Mouse (Mus musculus): Measurements from ENCODE around the gene Nkx6-2. TPM values are rescaled to one million over a fixed set of nuclear protein-coding genes. Genes with fewer than 3 reads are reported as not detected.
A peak's percentile ranks its signal among the peaks of the same experiment; 100 is the strongest.

Gene Nkx6-2
- polyA plus RNA-seq, 1 experiment from 2014 or later: not detected

- WGBS: 7% methylated on average over 7 of the region's 7 CpGs
- H3K36me3 ChIP-seq (ENCODE audit: control insufficient read depth, insufficient read depth, low read length): no peaks in the 10 kb centered on the region
- H3K9me3 ChIP-seq (ENCODE audit: control insufficient read depth, low read length): no peaks in the 10 kb centered on the region
- H3K9ac ChIP-seq (ENCODE audit: low read depth, low read length): no peak overlapping the region
- no peak; the same call in 1 of the 2 replicates for ATAC-seq (ENCODE audit: low FRiP score, low TSS enrichment)
- no peak overlapping the region for H3K4me3 ChIP-seq (ENCODE audit: low read length)
- H3K4me2 ChIP-seq (replicated peaks; ENCODE audit: low read depth, low read length): no peak overlapping the region
- no peaks in the 10 kb centered on the region for H3K4me1 ChIP-seq (ENCODE audit: control insufficient read depth, insufficient read depth, low read length)
- H3K27me3 ChIP-seq (ENCODE audit: control insufficient read depth, insufficient read depth, low read length): peaks cover 53% of the 10 kb centered on the region
- H3K27ac ChIP-seq (ENCODE audit: low read depth, low read length): no peak overlapping the region
These were observed 5.3 kb upstream of the Nkx6-2 start for GRCm38 (mm10) chr7:139587919-139588318.

DNA sequence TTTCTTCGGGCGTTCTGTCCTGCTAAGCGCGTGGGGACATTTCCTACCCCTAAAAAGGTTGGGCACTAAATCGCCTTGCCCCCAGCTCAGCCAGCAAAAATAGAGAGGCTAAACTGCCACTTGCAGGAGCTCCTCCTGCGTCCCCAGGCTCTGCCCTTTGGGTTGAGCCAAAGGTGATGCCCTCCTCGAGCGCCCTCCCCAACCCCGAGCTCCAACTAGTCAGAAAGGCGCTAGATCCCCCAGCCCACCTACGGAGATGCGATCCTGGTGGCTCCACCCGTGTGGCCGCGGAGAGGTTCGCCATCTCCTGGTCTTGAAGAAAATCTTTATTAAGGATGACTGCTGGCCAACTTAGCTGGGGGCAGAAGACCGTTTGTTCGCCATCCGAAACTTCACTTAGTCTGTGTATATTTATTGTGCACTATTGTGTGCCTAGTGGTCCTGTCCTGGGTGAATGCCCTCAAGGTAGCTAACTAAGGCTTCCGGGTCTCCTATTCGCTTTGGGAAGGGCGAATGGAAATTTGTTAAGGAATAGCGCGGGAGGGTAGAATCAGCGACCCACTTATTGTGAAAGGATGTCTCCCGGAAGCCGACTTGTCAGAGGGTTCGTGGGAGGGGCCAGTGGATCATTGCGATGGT lies 2.7 kb upstream of the Nkx6-2 start:
- Histone ChIP-seq H3K27ac (ENCODE audit: low read depth, low read length) (no peak overlapping the region), H3K9me3 (ENCODE audit: control insufficient read depth, low read length) (no peaks in the 10 kb centered on the region), H3K4me3 (ENCODE audit: low read length) (no peak overlapping the region), H3K9ac (ENCODE audit: low read depth, low read length) (no peak overlapping the region), H3K27me3 (ENCODE audit: control insufficient read depth, insufficient read depth, low read length) (peaks cover 79% of the 10 kb centered on the region), H3K4me1 (ENCODE audit: control insufficient read depth, insufficient read depth, low read length) (peaks cover 13% of the 10 kb centered on the region), H3K4me2 (replicated peaks; ENCODE audit: low read depth, low read length) (no peak overlapping the region), H3K36me3 (ENCODE audit: control insufficient read depth, insufficient read depth, low read length) (no peaks in the 10 kb centered on the region)
- WGBS: 1% methylated on average over 29 of the region's 29 CpGs
- no peak for ATAC-seq (ENCODE audit: low FRiP score, low TSS enrichment)

DNA sequence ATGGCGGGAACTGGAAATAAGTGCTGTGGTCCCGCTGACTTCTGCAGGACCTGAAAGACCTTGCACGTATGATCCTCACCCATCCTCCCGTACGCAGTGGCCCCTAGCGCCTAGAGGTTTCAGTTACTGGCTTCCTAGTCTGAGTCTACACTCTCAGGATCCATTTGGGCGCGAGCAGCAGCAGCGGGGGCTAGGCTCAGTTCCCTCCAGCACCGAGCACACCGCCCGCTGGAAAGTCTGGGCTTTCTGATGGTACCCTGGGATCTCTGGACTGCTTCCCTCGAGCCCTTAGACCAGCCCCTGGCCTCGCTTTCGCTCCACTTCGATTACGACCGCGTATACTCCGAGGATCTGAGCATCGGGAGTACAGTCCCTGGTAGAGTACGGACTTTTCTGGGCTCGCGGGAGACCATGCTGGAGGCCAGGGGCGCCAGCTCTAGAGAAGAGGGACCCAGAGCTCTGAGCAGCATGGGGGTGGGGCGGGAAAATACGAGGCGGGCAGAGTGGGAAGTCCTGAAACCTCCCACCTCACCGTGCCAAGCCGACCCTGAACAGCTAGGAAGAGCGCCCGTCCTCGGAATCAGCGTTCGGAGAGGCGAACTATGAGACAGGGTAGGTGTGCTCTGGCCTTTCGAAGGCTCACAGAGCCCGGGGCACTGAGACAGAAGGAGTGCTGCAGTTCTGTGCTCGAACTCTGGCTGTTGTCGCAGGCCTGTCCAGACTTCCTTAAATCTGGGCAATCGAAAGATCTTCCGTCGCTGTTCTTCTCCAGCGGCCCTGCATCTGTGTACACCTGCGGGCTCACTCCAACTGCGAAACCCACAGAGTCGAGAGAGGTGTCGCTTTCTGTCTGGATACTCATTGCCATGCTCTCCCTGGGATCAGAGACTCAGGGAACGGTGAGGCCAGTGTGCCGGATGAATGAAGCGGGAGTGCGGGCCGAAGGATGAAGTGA lies 1.9 kb upstream of the Nkx6-2 start:
- ATAC-seq (ENCODE audit: low FRiP score, low TSS enrichment): no peak
- H3K4me3 ChIP-seq (ENCODE audit: low read length): peak overlapping the region; percentile 17

DNA sequence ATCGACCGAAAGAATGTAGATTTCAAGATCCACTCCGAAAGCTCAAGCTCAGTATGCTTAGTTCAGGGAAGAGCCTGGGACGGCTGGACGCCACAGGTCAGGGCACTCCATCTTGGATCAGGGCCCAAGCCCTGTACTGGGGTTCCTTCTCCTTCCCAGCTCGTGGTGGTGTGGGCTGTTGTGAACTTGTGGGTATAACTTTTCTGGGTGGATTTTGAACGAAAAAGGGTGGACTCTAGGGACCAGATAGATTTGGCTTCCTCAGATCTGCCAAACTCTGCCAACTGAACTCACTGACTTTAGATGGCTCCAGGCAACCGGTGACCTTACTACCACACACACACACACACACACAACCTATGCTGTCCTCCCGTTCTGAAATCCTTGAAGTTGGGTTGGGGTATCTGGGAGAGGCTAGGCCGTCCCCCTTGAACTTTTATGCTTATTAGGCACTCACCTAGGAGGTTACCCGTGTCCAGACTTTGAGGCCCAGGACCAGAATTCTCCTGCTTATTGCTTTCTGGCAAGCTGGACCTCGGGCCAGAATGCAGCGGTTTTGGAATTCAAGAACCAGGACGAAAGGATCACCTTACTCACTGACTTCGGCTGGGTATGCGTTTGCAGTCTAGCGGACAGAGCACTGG lies 619 bp upstream of the Nkx6-2 start:
- 7% methylated on average over 17 of the region's 17 CpGs for WGBS
- no peak overlapping the region for H3K4me2 ChIP-seq (replicated peaks; ENCODE audit: low read depth, low read length)
- H3K4me3 ChIP-seq (ENCODE audit: low read length): peak overlapping the region; percentile 39

More for the DNA sequence above, 1.9 kb upstream of the Nkx6-2 start:
- 1% methylated on average over 53 of the region's 53 CpGs for WGBS
- H3K9ac ChIP-seq (ENCODE audit: low read depth, low read length): no peak overlapping the region
- peaks cover 85% of the 10 kb centered on the region for H3K27me3 ChIP-seq (ENCODE audit: control insufficient read depth, insufficient read depth, low read length)
- H3K27ac ChIP-seq (ENCODE audit: low read depth, low read length): no peak overlapping the region
- H3K9me3 ChIP-seq (ENCODE audit: control insufficient read depth, low read length): no peaks in the 10 kb centered on the region
- H3K4me1 ChIP-seq (ENCODE audit: control insufficient read depth, insufficient read depth, low read length): peaks cover 13% of the 10 kb centered on the region
- H3K4me2 ChIP-seq (replicated peaks; ENCODE audit: low read depth, low read length): no peak overlapping the region; the same call in 1 of the 2 replicates
- no peaks in the 10 kb centered on the region for H3K36me3 ChIP-seq (ENCODE audit: control insufficient read depth, insufficient read depth, low read length)

GRCm38 (mm10) chr7:139581801-139582571 lies 611 bp downstream of the Nkx6-2 start:
- Histone ChIP-seq H3K4me2 (replicated peaks; ENCODE audit: low read depth, low read length) (peak overlapping the region; percentile 51), H3K4me3 (ENCODE audit: low read length) (peak overlapping the region; percentile 39), H3K36me3 (ENCODE audit: control insufficient read depth, insufficient read depth, low read length) (no peaks in the 10 kb centered on the region; the same call in 1 of the 2 replicates), H3K27ac (ENCODE audit: low read depth, low read length) (no peak overlapping the region), H3K4me1 (ENCODE audit: control insufficient read depth, insufficient read depth, low read length) (peaks cover 13% of the 10 kb centered on the region), H3K27me3 (ENCODE audit: control insufficient read depth, insufficient read depth, low read length) (peaks cover 96% of the 10 kb centered on the region), H3K9me3 (ENCODE audit: control insufficient read depth, low read length) (no peaks in the 10 kb centered on the region), H3K9ac (ENCODE audit: low read depth, low read length) (0 out of 2 replicates have a peak overlapping the region, but pooled peaks have one; percentile 18)
- ATAC-seq (ENCODE audit: low FRiP score, low TSS enrichment): peak; percentile 50
- WGBS: 1% methylated on average over 75 of the region's 82 CpGs

More for the DNA sequence above, 619 bp upstream of the Nkx6-2 start:
- peaks cover 13% of the 10 kb centered on the region for H3K4me1 ChIP-seq (ENCODE audit: control insufficient read depth, insufficient read depth, low read length)
- H3K27me3 ChIP-seq (ENCODE audit: control insufficient read depth, insufficient read depth, low read length): peaks cover 97% of the 10 kb centered on the region
- H3K9ac ChIP-seq (ENCODE audit: low read depth, low read length): no peak overlapping the region
- no peak overlapping the region for H3K27ac ChIP-seq (ENCODE audit: low read depth, low read length)
- no peaks in the 10 kb centered on the region for H3K36me3 ChIP-seq (ENCODE audit: control insufficient read depth, insufficient read depth, low read length)
- ATAC-seq (ENCODE audit: low FRiP score, low TSS enrichment): no peak
- no peaks in the 10 kb centered on the region for H3K9me3 ChIP-seq (ENCODE audit: control insufficient read depth, low read length)

DNA sequence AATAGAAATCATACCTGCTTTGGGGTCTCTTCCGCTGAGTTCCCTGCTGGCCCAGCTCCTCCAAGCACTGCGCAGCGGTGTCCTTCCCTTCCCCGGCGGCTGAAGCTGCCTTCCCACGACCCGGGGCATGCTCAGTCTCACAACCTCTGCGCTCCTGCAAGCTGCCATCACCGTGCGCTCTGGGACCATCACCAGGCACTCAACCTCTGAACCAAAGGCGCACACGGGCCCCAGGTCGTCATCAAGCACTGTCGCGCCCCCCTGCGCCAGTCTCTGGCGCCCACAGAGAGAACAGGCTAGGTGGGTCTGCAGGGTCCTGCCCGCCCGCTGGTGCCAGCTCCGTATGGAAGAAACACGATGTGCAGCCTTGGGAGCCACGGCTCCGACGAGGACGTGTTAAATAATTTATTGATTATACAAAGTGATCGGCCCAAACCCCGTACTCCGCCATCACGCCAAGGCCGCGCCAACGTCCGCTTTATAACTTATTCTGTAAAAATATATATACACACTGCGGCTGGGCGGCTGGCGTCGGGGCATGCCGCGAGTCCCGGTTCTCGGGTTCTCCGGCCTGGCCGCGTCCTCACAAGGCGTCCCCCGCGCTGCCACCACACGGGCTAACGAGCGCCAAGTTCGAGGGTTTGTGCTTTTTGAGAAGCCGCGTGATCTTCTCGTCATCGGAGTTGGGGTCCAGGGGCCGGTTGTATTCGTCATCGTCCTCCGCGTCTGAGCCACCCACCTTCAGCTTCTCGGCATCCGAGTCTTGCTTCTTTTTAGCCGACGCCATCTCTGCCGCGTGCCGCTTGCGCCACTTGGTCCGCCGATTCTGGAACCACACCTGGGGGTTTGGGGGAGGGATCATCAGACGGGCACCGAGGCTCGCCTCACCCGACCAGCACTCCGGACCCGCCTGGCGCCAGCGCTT lies 1.5 kb downstream of the Nkx6-2 start:
- peaks cover 13% of the 10 kb centered on the region for H3K4me1 ChIP-seq (ENCODE audit: control insufficient read depth, insufficient read depth, low read length)
- no peaks in the 10 kb centered on the region for H3K9me3 ChIP-seq (ENCODE audit: control insufficient read depth, low read length)
- H3K4me3 ChIP-seq (ENCODE audit: low read length): peak overlapping the region; percentile 39
- H3K36me3 ChIP-seq (ENCODE audit: control insufficient read depth, insufficient read depth, low read length): no peaks in the 10 kb centered on the region; the same call in 1 of the 2 replicates
- H3K4me2 ChIP-seq (replicated peaks; ENCODE audit: low read depth, low read length): peak overlapping the region; percentile 51; the same call in 1 of the 2 replicates
- peaks cover 87% of the 10 kb centered on the region for H3K27me3 ChIP-seq (ENCODE audit: control insufficient read depth, insufficient read depth, low read length)
- no peak overlapping the region for H3K9ac ChIP-seq (ENCODE audit: low read depth, low read length)
- no peak for ATAC-seq (ENCODE audit: low FRiP score, low TSS enrichment)
- WGBS: under 1% methylated on average over 78 of the region's 78 CpGs
- no peak overlapping the region for H3K27ac ChIP-seq (ENCODE audit: low read depth, low read length)

- Histone ChIP-seq H3K4me2 (replicated peaks; ENCODE audit: low read depth, low read length) (no peak overlapping the region), H3K27ac (ENCODE audit: low read depth, low read length) (no peak overlapping the region), H3K9ac (ENCODE audit: low read depth, low read length) (no peak overlapping the region), H3K27me3 (ENCODE audit: control insufficient read depth, insufficient read depth, low read length) (peaks cover 70% of the 10 kb centered on the region), H3K9me3 (ENCODE audit: control insufficient read depth, low read length) (no peaks in the 10 kb centered on the region), H3K4me3 (ENCODE audit: low read length) (no peak overlapping the region), H3K36me3 (ENCODE audit: control insufficient read depth, insufficient read depth, low read length) (no peaks in the 10 kb centered on the region; the same call in 1 of the 2 replicates), H3K4me1 (ENCODE audit: control insufficient read depth, insufficient read depth, low read length) (peaks cover 13% of the 10 kb centered on the region)
- WGBS: 60% methylated on average over 21 of the region's 21 CpGs
- no peak for ATAC-seq (ENCODE audit: low FRiP score, low TSS enrichment)
These were observed 3.2 kb downstream of the Nkx6-2 start for GRCm38 (mm10) chr7:139579261-139579905.

All from kidney, embryonic 14.5 days (tissue).